Mouse (Mus musculus) liver, embryonic 13.5 days (tissue): ENCODE measurements around the gene Ccr1. TPM values are rescaled to one million over a fixed set of nuclear protein-coding genes. Genes with fewer than 3 reads are reported as not detected.

Experiments
- ATAC-seq: fragments of 200-750 bp; cut with Nextera tagmentation; 2 replicates; pipeline ENCODE4 v1.8.0; 2017; ENCODE audit warnings: low read depth, mild to moderate bottlenecking, moderate number of reproducible peaks, moderate library complexity
- DNase-seq: peaks from one replicate; pipeline ENCODE4 v3.0.0; 2022
- H3K27ac ChIP-seq: fragments of 300-500 bp; sonication (generic); 2 replicates; pipeline ENCODE4 v1.5.1; 2015; ENCODE audit warnings: moderate library complexity, mild to moderate bottlenecking, inconsistent platforms
- H3K27me3 ChIP-seq: fragments of 300-500 bp; sonication (generic); 2 replicates; pipeline ENCODE4 v1.6.1; 2015; ENCODE audit warnings: mild to moderate bottlenecking, inconsistent platforms
- H3K36me3 ChIP-seq: fragments of 300-500 bp; sonication (generic); 2 replicates; pipeline ENCODE4 v1.6.1; 2015; ENCODE audit warnings: mild to moderate bottlenecking, inconsistent platforms
- H3K4me1 ChIP-seq: fragments of 300-500 bp; sonication (generic); replicated peaks from 2 replicates; pipeline ENCODE4 v1.6.1; 2015; ENCODE audit warnings: inconsistent platforms
- H3K4me2 ChIP-seq: fragments of 300-500 bp; sonication (generic); 2 replicates; pipeline ENCODE4 v1.6.1; 2015; ENCODE audit warnings: inconsistent platforms, mild to moderate bottlenecking, moderate library complexity
- H3K4me3 ChIP-seq: fragments of 300-500 bp; sonication (generic); replicated peaks from 2 replicates; pipeline ENCODE4 v1.5.1; 2015; ENCODE audit warnings: mild to moderate bottlenecking, inconsistent platforms
- H3K9ac ChIP-seq: fragments of 300-500 bp; sonication (generic); 2 replicates; pipeline ENCODE4 v1.6.1; 2015; ENCODE audit warnings: mild to moderate bottlenecking, inconsistent platforms
- H3K9me3 ChIP-seq: fragments of 300-500 bp; sonication (generic); replicated peaks from 2 replicates; pipeline ENCODE4 v1.6.1; 2016; ENCODE audit warnings: inconsistent platforms
- WGBS: fragments of 180-500 bp; shearing (Covaris S2); methylation state at CpG from one replicate; pipeline ENCODE4 v1.1.7; 2015; ENCODE audit not compliant: insufficient replicate concordance; 5-methylcytosine and 5-hydroxymethylcytosine counted together
- polyA plus RNA-seq: library from polyadenylated mRNA; unstranded; fragments of >200 nt; fragmentation: Nextera tagmentation; extraction: Ambion mirVana; gene quantifications from 2 replicates; pipeline ENCODE4 v1.2.1, GENCODE M21; 2015

The Ccr1 gene
- polyA plus RNA-seq, 1 experiment from 2014 or later = 1.7 TPM

GRCm38 (mm10) chr9:123953551-123953950, 14.9 kb downstream of the Ccr1 start:
- no peaks in the 10 kb centered on the region for H3K36me3 ChIP-seq
- ATAC-seq (no peak), DNase-seq (no peak)
- H3K9me3 ChIP-seq = no peaks in the 10 kb centered on the region
- H3K4me3 ChIP-seq = no peak overlapping the region
- 55% methylated on average over 2 of the region's 2 CpGs for WGBS
- H3K9ac ChIP-seq = no peak overlapping the region
- H3K4me2 ChIP-seq = no peak overlapping the region
- no peak overlapping the region for H3K27ac ChIP-seq
- H3K27me3 ChIP-seq = no peaks in the 10 kb centered on the region
- peaks cover 20% of the 10 kb centered on the region for H3K4me1 ChIP-seq

- ATAC-seq (no peak), DNase-seq (no peak)
- H3K4me1 ChIP-seq = peaks cover 13% of the 10 kb centered on the region
- H3K36me3 ChIP-seq = no peaks in the 10 kb centered on the region
- no peak overlapping the region for H3K9ac ChIP-seq
- H3K9me3 ChIP-seq = no peaks in the 10 kb centered on the region
- no peak overlapping the region for H3K4me2 ChIP-seq
- H3K27ac ChIP-seq = no peak overlapping the region
- no peaks in the 10 kb centered on the region for H3K27me3 ChIP-seq
- H3K4me3 ChIP-seq = no peak overlapping the region
- 35% methylated on average over 1 of the region's 1 CpGs for WGBS
These were observed 17.3 kb downstream of the Ccr1 start for GRCm38 (mm10) chr9:123951176-123951575.

DNA sequence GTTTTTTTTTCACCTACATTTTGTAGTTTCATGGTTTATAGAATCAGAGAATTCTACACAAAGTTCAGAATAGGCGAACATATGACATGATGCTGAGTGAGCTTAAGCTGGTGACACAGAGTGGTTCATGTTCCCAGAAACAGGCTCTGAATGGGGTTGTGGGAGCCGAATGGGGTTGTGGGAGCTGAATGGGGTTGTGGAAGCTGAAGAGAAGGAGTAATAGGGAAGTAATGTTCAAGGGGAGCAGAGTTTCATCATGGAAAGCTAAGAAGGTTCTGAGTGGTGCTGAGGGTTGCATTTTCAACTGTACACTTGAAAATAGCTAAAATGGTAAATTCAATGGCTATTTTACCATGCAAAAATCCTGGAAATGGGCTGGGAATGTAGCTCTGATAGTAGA, 19.1 kb downstream of the Ccr1 start:
- no peak overlapping the region for H3K27ac ChIP-seq
- 73% methylated on average over 2 of the region's 2 CpGs for WGBS
- H3K4me2 ChIP-seq = no peak overlapping the region
- H3K36me3 ChIP-seq = no peaks in the 10 kb centered on the region
- no peaks in the 10 kb centered on the region for H3K9me3 ChIP-seq
- no peak overlapping the region for H3K9ac ChIP-seq
- peaks cover 10% of the 10 kb centered on the region for H3K4me1 ChIP-seq
- H3K4me3 ChIP-seq = no peak overlapping the region
- ATAC-seq = no peak
- no peak for DNase-seq
- H3K27me3 ChIP-seq = no peaks in the 10 kb centered on the region

DNA sequence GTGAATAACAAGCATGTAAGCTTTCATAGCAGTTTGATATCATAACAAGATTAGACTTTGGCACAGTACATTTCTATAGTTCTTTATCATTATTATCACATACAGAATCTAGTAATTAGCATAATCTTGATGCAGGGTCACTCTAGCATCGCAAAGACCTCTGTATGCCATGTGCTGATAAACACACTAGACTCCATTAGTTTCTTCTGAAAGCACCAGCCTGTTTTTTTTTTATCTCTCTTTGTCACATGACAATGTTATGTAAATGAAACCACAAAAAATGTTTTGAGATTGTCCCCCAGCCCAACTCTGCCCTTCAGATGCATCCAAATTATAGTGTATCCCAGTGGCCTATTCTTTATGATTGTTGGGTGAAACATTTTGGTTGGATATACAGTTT, 20.7 kb downstream of the Ccr1 start:
- Histone ChIP-seq H3K4me3 (no peak overlapping the region), H3K36me3 (no peaks in the 10 kb centered on the region), H3K27ac (no peak overlapping the region), H3K9me3 (no peaks in the 10 kb centered on the region), H3K4me2 (no peak overlapping the region), H3K27me3 (no peaks in the 10 kb centered on the region), H3K9ac (no peak overlapping the region), H3K4me1 (peaks cover 10% of the 10 kb centered on the region)
- WGBS = 25% methylated on average over 1 of the region's 1 CpGs
- no peak for ATAC-seq
- no peak for DNase-seq

- H3K27ac ChIP-seq = peak overlapping the region; percentile 48
- H3K36me3 ChIP-seq = no peaks in the 10 kb centered on the region
- WGBS = 70% methylated on average over 3 of the region's 3 CpGs
- no peak overlapping the region for H3K4me2 ChIP-seq
- no peaks in the 10 kb centered on the region for H3K27me3 ChIP-seq
- no peak overlapping the region for H3K4me3 ChIP-seq
- ATAC-seq (no peak), DNase-seq (no peak)
- H3K4me1 ChIP-seq = no peaks in the 10 kb centered on the region; the same call in 1 of the 2 replicates
- no peak overlapping the region for H3K9ac ChIP-seq
- no peaks in the 10 kb centered on the region for H3K9me3 ChIP-seq
These were observed 26.5 kb downstream of the Ccr1 start for GRCm38 (mm10) chr9:123942025-123942424.

GRCm38 (mm10) chr9:123941316-123941715, 27.2 kb downstream of the Ccr1 start:
- Histone ChIP-seq H3K9me3 (no peaks in the 10 kb centered on the region), H3K27me3 (no peaks in the 10 kb centered on the region), H3K36me3 (no peaks in the 10 kb centered on the region), H3K27ac (peak overlapping the region; percentile 39; the same call in 1 of the 2 replicates), H3K4me3 (no peak overlapping the region), H3K9ac (no peak overlapping the region), H3K4me2 (no peak overlapping the region), H3K4me1 (no peaks in the 10 kb centered on the region)
- no peak for ATAC-seq
- WGBS = 41% methylated on average over 2 of the region's 2 CpGs
- no peak for DNase-seq

- Histone ChIP-seq H3K9me3 (no peaks in the 10 kb centered on the region), H3K4me2 (no peak overlapping the region), H3K9ac (no peak overlapping the region), H3K4me3 (no peak overlapping the region), H3K27ac (no peak overlapping the region; the same call in 1 of the 2 replicates), H3K4me1 (no peaks in the 10 kb centered on the region), H3K27me3 (no peaks in the 10 kb centered on the region), H3K36me3 (no peaks in the 10 kb centered on the region)
- ATAC-seq (no peak), DNase-seq (no peak)
These were observed 27.9 kb downstream of the Ccr1 start for GRCm38 (mm10) chr9:123940628-123941027.

DNA sequence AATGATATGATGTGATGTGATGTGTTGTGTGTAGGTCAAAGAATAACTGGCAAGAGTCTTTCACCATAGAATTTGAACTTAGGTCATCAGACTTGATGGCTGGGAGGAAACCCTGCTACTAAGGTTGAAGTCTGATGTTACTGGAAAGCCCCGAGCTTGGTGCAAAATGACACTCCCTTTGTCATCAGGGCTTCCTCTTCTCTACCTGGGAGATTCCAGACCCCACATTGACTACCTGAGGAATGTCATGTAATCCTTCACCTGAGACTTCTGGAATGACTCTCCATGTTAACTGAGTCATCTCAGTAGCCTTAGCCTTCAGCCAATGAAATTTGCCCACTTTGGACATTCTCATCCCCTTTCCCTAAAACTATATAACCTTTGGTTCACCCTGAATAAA, 28.3 kb downstream of the Ccr1 start:
- no peaks in the 10 kb centered on the region for H3K4me1 ChIP-seq
- H3K9me3 ChIP-seq = no peaks in the 10 kb centered on the region
- ATAC-seq = no peak
- no peak for DNase-seq
- 46% methylated on average over 1 of the region's 1 CpGs for WGBS
- no peaks in the 10 kb centered on the region for H3K27me3 ChIP-seq
- no peak overlapping the region for H3K4me3 ChIP-seq
- H3K27ac ChIP-seq = no peak overlapping the region
- no peaks in the 10 kb centered on the region for H3K36me3 ChIP-seq
- H3K4me2 ChIP-seq = no peak overlapping the region
- H3K9ac ChIP-seq = no peak overlapping the region

DNA sequence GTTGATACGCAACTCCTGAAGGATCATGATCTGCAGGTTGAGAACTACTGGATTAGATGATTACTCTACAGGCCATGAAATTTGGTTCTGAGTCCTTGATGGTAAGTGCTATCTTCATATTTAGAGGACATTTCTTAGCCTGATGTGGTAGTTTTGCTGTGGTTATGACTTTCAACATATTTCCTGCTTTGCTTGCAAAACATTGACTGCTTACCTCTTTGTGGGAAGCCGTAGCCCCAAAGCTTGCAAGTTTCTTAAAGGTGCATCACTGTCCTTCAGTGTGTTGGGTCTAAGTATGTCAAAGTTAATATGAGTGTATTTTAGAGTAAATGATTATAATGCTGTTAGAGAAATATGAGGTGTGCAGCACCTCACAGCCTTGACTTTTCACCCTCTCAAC, 30.5 kb downstream of the Ccr1 start:
- H3K27ac ChIP-seq = no peak overlapping the region
- ATAC-seq = no peak
- H3K9me3 ChIP-seq = no peaks in the 10 kb centered on the region
- peaks cover under 1% of the 10 kb centered on the region; the same call in 1 of the 2 replicates for H3K4me1 ChIP-seq
- H3K36me3 ChIP-seq = no peaks in the 10 kb centered on the region
- no peaks in the 10 kb centered on the region for H3K27me3 ChIP-seq
- H3K9ac ChIP-seq = no peak overlapping the region
- no peak overlapping the region for H3K4me3 ChIP-seq
- no peak for DNase-seq
- H3K4me2 ChIP-seq = no peak overlapping the region
- WGBS = 76% methylated on average over 2 of the region's 2 CpGs

- ATAC-seq (no peak), DNase-seq (no peak)
- H3K27ac ChIP-seq = no peak overlapping the region
- no peak overlapping the region for H3K4me2 ChIP-seq
- no peaks in the 10 kb centered on the region for H3K36me3 ChIP-seq
- H3K9ac ChIP-seq = no peak overlapping the region
- H3K4me1 ChIP-seq = peaks cover 12% of the 10 kb centered on the region
- no peaks in the 10 kb centered on the region for H3K27me3 ChIP-seq
- no peaks in the 10 kb centered on the region for H3K9me3 ChIP-seq
- no peak overlapping the region for H3K4me3 ChIP-seq
- 77% methylated on average over 9 of the region's 9 CpGs for WGBS
These were observed 31.8 kb downstream of the Ccr1 start for GRCm38 (mm10) chr9:123936604-123937280.

GRCm38 (mm10) chr9:123935776-123936175, 32.7 kb downstream of the Ccr1 start:
- no peaks in the 10 kb centered on the region for H3K36me3 ChIP-seq
- H3K27me3 ChIP-seq = no peaks in the 10 kb centered on the region
- WGBS = 76% methylated on average over 5 of the region's 5 CpGs
- ATAC-seq (no peak), DNase-seq (no peak)
- no peak overlapping the region for H3K4me2 ChIP-seq
- H3K4me3 ChIP-seq = no peak overlapping the region
- no peak overlapping the region for H3K9ac ChIP-seq
- no peak overlapping the region for H3K27ac ChIP-seq
- no peaks in the 10 kb centered on the region for H3K9me3 ChIP-seq
- peaks cover 20% of the 10 kb centered on the region for H3K4me1 ChIP-seq

GRCm38 (mm10) chr9:123935346-123935745, 33.1 kb downstream of the Ccr1 start:
- Histone ChIP-seq H3K4me3 (no peak overlapping the region), H3K9me3 (no peaks in the 10 kb centered on the region), H3K9ac (no peak overlapping the region), H3K36me3 (no peaks in the 10 kb centered on the region), H3K27me3 (no peaks in the 10 kb centered on the region), H3K4me1 (peaks cover 24% of the 10 kb centered on the region), H3K4me2 (no peak overlapping the region), H3K27ac (no peak overlapping the region)
- DNase-seq (no peak), ATAC-seq (no peak)
- 85% methylated on average over 6 of the region's 6 CpGs for WGBS
